Mouse (Mus musculus) kidney, adult 2 months (tissue): ENCODE data around the gene Plg. TPM values are rescaled to one million over a fixed set of nuclear protein-coding genes. Genes with fewer than 3 reads are reported as not detected.
A peak's percentile ranks its signal among the peaks of the same experiment; 100 is the strongest.

Source experiments
- DNase-seq: peaks from one replicate; pipeline ENCODE4 v3.0.0; 2021
- H3K27ac ChIP-seq: fragments of 200-500 bp; 2 replicates; pipeline ENCODE4 v1.5.1; 2012; ENCODE audit warnings: low read depth, low read length, control low read depth, inconsistent platforms; ENCODE audit not compliant: insufficient read depth
- H3K27me3 ChIP-seq: fragments of 200-500 bp; replicated peaks from 2 replicates; pipeline ENCODE4 v1.6.1; 2012; ENCODE audit warnings: mild to moderate bottlenecking, moderate library complexity, low read length, inconsistent platforms; ENCODE audit not compliant: control insufficient read depth, insufficient read depth
- H3K36me3 ChIP-seq: fragments of 200-500 bp; 2 replicates; pipeline ENCODE4 v1.6.1; 2012; ENCODE audit warnings: mild to moderate bottlenecking, moderate library complexity, low read length, inconsistent platforms; ENCODE audit not compliant: control insufficient read depth, insufficient read depth
- H3K4me1 ChIP-seq: fragments of 200-500 bp; 2 replicates; pipeline ENCODE4 v1.6.1; 2011; ENCODE audit warnings: low read length; ENCODE audit not compliant: control insufficient read depth, insufficient read depth
- H3K4me3 ChIP-seq: fragments of 200-500 bp; 2 replicates; pipeline ENCODE4 v1.5.1; 2011; ENCODE audit warnings: mild to moderate bottlenecking, low read depth, low read length, control low read depth; ENCODE audit not compliant: insufficient read depth
- CTCF ChIP-seq: fragments of 200-500 bp; conservative IDR thresholded peaks from 2 replicates; pipeline ENCODE4 v1.5.1; 2011; ENCODE audit warnings: low read depth, mild to moderate bottlenecking, control low read depth, low read length, moderate library complexity, mixed read lengths; ENCODE audit not compliant: insufficient read depth, insufficient read length
- POLR2A ChIP-seq: fragments of 200-500 bp; IDR thresholded peaks from one replicate; pipeline ENCODE4 v1.6.1; 2011; ENCODE audit warnings: low read depth, low read length, control low read depth
- WGBS: fragments of 180-500 bp; shearing (Covaris S2); methylation state at CpG from one replicate; pipeline ENCODE4 v1.1.7; 2018; 5-methylcytosine and 5-hydroxymethylcytosine counted together
- polyA plus RNA-seq: library from polyadenylated mRNA; depleted of rRNA; stranded (reverse); fragments of >200 nt; gene quantifications from 2 replicates; pipeline ENCODE4 v1.2.3, GENCODE M21; 2012

Plg gene
- polyA plus RNA-seq, 1 experiment, result 0.03 TPM

DNA sequence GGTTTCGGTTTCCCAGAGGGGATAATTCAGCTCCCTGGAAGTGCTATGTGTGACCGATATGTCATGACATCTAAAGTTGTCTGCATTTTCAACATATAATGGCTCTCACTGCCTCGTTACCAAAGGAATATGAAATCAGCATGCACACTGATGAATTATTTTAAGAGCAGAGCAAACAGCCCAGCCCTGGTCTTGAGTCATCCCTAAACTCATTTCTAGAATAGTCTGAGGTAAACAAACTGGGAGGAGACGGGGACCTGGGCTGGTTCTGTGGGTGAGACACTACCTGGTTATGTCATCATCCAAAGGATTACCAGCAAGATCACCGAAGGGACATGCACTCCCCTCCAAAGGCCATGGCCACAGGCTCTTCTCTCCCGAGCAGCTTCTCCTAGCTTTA is 26.8 kb upstream of the Plg start:
- no peak for TF ChIP-seq POLR2A
- TF ChIP-seq CTCF, result no peak
- H3K4me1 ChIP-seq, result no peaks in the 10 kb centered on the region
- H3K27me3 ChIP-seq, result no peaks in the 10 kb centered on the region
- H3K4me3 ChIP-seq, result no peak overlapping the region
- H3K27ac ChIP-seq, result no peak overlapping the region
- 84% methylated on average over 6 of the region's 6 CpGs for WGBS
- no peaks in the 10 kb centered on the region for H3K36me3 ChIP-seq
- DNase-seq, result no peak

DNA sequence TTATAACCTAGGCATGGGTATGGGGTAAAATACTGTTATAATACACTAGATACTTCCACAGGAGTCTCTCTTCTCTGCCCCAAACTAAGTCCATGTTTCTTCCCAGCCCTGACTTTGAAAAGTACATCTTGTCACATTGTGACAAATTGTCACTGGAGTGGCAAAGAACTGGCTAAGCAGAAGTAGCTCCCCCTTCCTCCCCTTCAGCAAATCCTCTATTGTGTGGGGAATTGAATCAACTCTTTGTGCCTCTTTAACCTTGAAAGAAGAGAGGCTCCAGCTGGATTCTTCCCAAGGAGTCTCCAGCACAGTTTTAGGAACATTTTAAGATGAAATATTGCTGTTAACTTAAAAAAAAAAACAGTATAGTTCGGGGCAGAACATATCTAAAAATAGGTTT is 25.6 kb upstream of the Plg start:
- H3K27ac ChIP-seq, result no peak overlapping the region

DNA sequence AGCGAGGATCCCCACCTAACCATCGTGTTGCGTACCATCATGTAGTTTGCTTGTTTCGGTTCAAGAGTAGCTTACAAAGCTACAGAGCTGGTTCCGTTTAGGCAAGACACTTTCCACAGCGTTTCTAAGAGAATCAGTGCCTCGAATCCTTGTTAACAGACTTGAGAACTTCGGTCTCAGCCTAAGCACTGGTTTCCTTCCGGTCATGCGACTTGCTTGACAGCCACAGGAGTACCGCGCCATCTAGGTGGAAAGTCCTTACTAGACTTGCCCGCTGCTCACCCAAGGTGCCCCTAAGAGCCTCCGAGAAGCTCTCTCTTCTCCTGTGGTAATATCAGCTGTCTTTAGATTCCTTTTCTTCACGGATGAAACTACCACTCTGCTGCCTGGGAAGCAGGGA is 18.5 kb upstream of the Plg start:
- Histone ChIP-seq H3K36me3 (no peaks in the 10 kb centered on the region), H3K4me3 (no peak overlapping the region), H3K4me1 (no peaks in the 10 kb centered on the region), H3K27ac (no peak overlapping the region), H3K27me3 (no peaks in the 10 kb centered on the region)
- no peak for TF ChIP-seq POLR2A
- no peak for TF ChIP-seq CTCF
- 84% methylated on average over 15 of the region's 15 CpGs for WGBS
- no peak for DNase-seq

More for the DNA sequence above, 25.6 kb upstream of the Plg start:
- TF ChIP-seq POLR2A, result no peak
- no peak for TF ChIP-seq CTCF
- H3K27me3 ChIP-seq, result no peaks in the 10 kb centered on the region
- H3K4me3 ChIP-seq, result no peak overlapping the region
- whole genome bisulfite sequencing, result 40% methylated on average over 1 of the region's 1 CpGs
- no peak for DNase-seq
- no peaks in the 10 kb centered on the region for H3K4me1 ChIP-seq
- H3K36me3 ChIP-seq, result no peaks in the 10 kb centered on the region

DNA sequence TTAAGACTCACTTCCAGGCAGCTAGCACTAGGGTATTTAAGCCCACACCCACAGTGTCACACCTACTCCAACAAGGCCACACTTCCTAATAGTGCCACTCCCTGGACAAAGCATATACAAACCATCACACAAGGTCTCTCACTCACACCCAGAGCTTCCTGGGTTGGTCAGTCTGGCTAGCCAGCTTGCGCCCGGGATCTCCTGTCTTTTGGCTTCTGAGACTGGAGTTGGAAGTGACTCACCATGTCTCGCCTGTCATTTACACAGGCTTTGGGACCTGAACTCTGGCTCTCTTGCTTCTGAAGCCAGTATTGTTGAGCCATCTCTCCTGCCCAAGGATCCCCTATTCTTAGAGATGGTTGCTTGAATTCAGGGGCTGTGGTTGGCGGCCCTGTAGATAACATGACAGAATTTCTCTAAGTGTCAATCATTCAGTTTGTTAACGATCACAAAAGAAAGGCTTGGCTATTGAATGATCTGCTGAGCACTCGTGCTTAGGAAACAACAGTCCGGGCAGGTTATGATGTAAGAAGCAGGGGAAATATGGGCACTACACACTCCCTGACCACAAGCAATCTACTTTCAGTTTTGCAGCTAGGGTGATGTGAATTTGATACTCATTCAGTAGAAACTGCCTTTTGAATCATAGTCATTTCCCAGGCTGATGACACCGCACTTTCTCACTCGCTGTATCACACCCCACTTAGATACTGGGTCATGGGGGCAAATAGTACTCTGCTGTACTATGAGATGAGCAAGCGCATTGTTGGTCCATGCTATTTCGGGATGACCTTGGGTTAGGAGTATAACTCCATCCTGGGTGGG is 14.6 kb upstream of the Plg start:
- H3K27ac ChIP-seq, result no peak overlapping the region
- no peak for TF ChIP-seq CTCF
- TF ChIP-seq POLR2A, result no peak
- no peak for DNase-seq
- H3K36me3 ChIP-seq, result no peaks in the 10 kb centered on the region
- WGBS, result 86% methylated on average over 11 of the region's 11 CpGs
- H3K27me3 ChIP-seq, result no peaks in the 10 kb centered on the region
- H3K4me3 ChIP-seq, result no peak overlapping the region
- H3K4me1 ChIP-seq, result no peaks in the 10 kb centered on the region

DNA sequence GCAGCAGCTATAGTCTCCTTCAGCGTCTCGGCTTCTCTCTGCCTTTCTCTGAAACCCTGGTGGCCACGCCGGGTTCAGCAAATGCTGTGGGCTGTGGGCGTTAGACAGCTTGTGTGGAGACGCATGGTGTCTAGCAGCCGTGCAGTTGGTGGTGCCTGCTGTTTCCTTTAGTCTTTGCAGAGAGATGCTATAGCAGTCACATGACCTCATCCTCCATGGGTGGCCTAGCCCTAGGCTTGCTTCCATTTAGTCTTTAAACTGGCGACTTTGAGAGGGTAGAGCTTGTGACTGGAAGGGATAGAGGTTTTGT is 14.0 kb upstream of the Plg start:
- no peaks in the 10 kb centered on the region for H3K27me3 ChIP-seq
- H3K4me1 ChIP-seq, result no peaks in the 10 kb centered on the region; the same call in 1 of the 2 replicates
- DNase-seq, result no peak
- 75% methylated on average over 8 of the region's 8 CpGs for WGBS
- no peak for TF ChIP-seq POLR2A
- no peak for TF ChIP-seq CTCF
- H3K27ac ChIP-seq, result no peak overlapping the region
- H3K36me3 ChIP-seq, result no peaks in the 10 kb centered on the region
- no peak overlapping the region for H3K4me3 ChIP-seq

DNA sequence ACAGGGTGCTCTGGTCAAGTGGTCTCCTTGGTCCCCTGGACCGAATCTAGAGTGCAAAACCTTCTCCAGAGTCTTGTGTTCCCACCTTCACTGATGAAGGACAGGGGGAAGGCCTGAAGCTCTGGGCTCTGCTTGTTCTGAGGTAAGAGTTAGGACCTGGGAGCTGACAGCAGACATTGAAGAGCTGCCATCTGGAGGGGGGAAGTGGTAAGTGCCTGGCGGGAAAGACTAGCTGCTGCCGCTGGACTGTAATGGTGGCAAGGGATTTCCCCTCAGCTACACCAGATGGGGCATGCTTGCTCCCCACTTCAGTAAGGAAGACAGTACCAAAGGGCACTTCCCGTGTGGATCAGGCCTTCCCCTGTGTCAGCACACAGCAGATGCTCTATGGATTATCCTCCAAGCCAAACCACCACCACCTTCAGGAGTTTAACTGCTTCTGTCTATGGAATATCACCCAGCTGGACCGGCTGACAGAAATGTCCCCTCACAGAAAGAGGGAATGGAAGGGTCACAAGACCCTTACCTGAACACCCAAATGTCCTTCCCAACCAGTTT is 11.0 kb upstream of the Plg start:
- Histone ChIP-seq H3K27me3 (no peaks in the 10 kb centered on the region), H3K4me1 (no peaks in the 10 kb centered on the region; the same call in 1 of the 2 replicates), H3K4me3 (no peak overlapping the region), H3K27ac (no peak overlapping the region), H3K36me3 (no peaks in the 10 kb centered on the region)
- WGBS, result 40% methylated on average over 5 of the region's 5 CpGs
- TF ChIP-seq CTCF (peak; percentile 84), POLR2A (no peak)
- DNase-seq, result peak; percentile 83

DNA sequence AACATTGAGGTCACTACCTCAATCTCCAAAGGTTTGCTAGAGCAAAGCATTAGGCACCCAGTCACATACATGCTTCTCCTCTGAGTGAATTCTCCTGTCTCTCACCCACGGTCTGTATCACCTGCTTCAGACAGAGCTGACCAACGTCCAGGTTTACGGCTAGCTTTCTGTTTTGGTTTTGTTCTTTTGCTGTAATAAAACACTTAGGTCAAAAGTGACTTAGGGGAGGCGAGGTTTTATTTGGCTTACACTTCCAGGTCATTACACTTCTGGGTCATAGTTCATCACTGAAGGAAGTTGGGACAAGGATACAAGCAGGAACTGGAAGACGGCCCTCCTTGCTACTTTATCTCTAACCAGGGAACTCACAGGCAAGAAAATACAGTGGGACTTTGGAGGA is 9.0 kb upstream of the Plg start:
- Histone ChIP-seq H3K36me3 (no peaks in the 10 kb centered on the region), H3K4me1 (no peaks in the 10 kb centered on the region; the same call in 1 of the 2 replicates), H3K4me3 (no peak overlapping the region), H3K27me3 (no peaks in the 10 kb centered on the region), H3K27ac (no peak overlapping the region)
- DNase-seq, result peak; percentile 13
- WGBS, result 33% methylated on average over 5 of the region's 5 CpGs
- TF ChIP-seq CTCF (no peak), POLR2A (no peak)
